Comparison of ENCODE assay signal across 20 mouse cellular contexts in the genomic region with DNA sequence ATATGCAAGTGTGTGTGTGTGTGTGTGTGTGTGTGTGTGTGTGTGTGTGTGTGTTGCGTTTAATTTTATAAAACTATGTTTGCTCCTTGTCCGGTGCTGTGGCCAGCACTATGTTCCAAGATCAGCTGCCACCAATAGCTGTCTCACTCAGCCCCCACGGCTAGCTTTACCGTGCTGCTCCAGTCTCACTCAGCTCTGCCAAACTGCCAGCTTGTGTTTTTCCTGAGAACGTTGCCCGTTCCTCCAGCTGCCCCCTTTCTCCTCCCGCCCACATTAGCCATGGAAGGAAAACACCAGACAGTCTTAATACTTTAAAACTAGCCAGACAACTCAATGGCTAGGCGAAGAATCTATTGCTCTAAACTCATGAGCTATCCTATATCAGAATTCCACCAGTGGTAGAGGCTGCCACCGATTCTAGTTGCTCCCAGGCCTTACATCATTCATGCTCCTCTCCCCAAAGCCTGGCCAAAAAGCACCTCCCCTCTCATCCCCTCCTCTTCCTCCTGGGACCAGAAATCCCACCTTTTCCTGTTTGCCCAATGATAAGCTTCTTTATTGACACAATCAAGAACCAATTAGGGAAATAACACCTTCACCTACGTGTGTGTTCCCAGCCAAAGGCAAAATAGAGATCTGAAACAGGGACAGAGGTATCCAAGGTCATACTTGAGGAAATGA. TPM values are rescaled to one million over a fixed set of nuclear protein-coding genes. Genes with fewer than 3 reads are reported as not detected.
DNase-seq lines count a peak whose midpoint lies in the region; ATAC-seq and TF ChIP-seq lines count a peak whose summit lies in the region.
"Had no signal": no experiment of that assay in that cellular context is flagged by ENCODE, and none has a peak within 500 bp of the region (broad histone marks: within the 10 kb centered on the region; RNA-seq: fewer than 3 reads in every experiment).

No protein-coding gene starts in this region.

- H3K9me3 ChIP-seq in hindbrain, embryonic 16.5 days (ENCODE audit: control insufficient read depth, low read length), result no peaks in the 10 kb centered on the region
- H3K9me3 ChIP-seq: hindbrain, embryonic 15.5 days; kidney, embryonic 15.5 days; limb, embryonic 12.5 days had no signal

- H3K4me1 ChIP-seq in hindbrain, embryonic 16.5 days (ENCODE audit: control insufficient read depth, insufficient read depth, low read depth, low read length), result no peaks in the 10 kb centered on the region
- H3K4me1 ChIP-seq: hindbrain, embryonic 15.5 days; kidney, embryonic 15.5 days; limb, embryonic 12.5 days; megakaryocyte, embryonic 14.5 days had no signal

- ATAC-seq in frontal cortex, adult (ENCODE audit: low TSS enrichment), result peak; percentile 97
- no peak for ATAC-seq in hindbrain, embryonic 16.5 days

- no peak overlapping the region for H3K4me2 ChIP-seq in hindbrain, embryonic 16.5 days (ENCODE audit: low read length)
- H3K4me2 ChIP-seq: hindbrain, embryonic 15.5 days; kidney, embryonic 15.5 days; limb, embryonic 12.5 days had no signal

- H3K27ac ChIP-seq in layer of hippocampus, adult 2 months, result no peak overlapping the region
- no peak overlapping the region for H3K27ac ChIP-seq in hindbrain, embryonic 16.5 days (ENCODE audit: low read depth, low read length)
- H3K27ac ChIP-seq: hindbrain, embryonic 15.5 days; kidney, embryonic 15.5 days; limb, embryonic 12.5 days had no signal

- intact Hi-C loops in left cerebral cortex, postnatal 10 days (cut with DNase I), result no loop called here

- WGBS in hindbrain, embryonic 16.5 days, result 90% methylated on average over 9 of the region's 10 CpGs

- H3K36me3 ChIP-seq in hindbrain, embryonic 16.5 days (ENCODE audit: control insufficient read depth, insufficient read depth, low read length), result no peaks in the 10 kb centered on the region
- H3K36me3 ChIP-seq: G1E; hindbrain, embryonic 15.5 days; kidney, embryonic 15.5 days; limb, embryonic 12.5 days had no signal

- no peak overlapping the region for H3K9ac ChIP-seq in hindbrain, embryonic 16.5 days (ENCODE audit: low read depth, low read length)
- H3K9ac ChIP-seq: hindbrain, embryonic 15.5 days; kidney, embryonic 15.5 days; limb, embryonic 12.5 days had no signal

- no peaks in the 10 kb centered on the region for H3K27me3 ChIP-seq in hindbrain, embryonic 16.5 days (replicated peaks; ENCODE audit: control insufficient read depth, insufficient read depth, low read length)
- H3K27me3 ChIP-seq: hindbrain, embryonic 15.5 days; kidney, embryonic 15.5 days; limb, embryonic 12.5 days had no signal

- no peak for DNase-seq in frontal cortex, postnatal 25 days (ENCODE audit: low spot score in 2 of 2)
- peak; percentile 40 to 73 for DNase-seq in layer of hippocampus, adult 2 months (ENCODE audit: low spot score in 2 of 2)
- DNase-seq in left cerebral cortex, postnatal 10 days (ENCODE audit: extremely low spot score in 1 of 2, low spot score in 2 of 2), result peak; percentile 47 to 57
- peak; percentile 11 for DNase-seq in right cerebral cortex, postnatal 4 days
- DNase-seq in thymus, postnatal 14 days, result no peak
- DNase-seq in urinary bladder, postnatal 25 days (ENCODE audit: low spot score), result no peak
- DNase-seq: cerebellum, adult 18-20 months; gastrocnemius, postnatal 25 days; lung, adult 18-20 months had no signal

- no peak for TF ChIP-seq CTCF in layer of hippocampus, adult 2 months (conservative IDR thresholded peaks at IDR 0.05)

- H3K4me3 ChIP-seq in layer of hippocampus, adult 2 months, result no peak overlapping the region
- no peak overlapping the region for H3K4me3 ChIP-seq in hindbrain, embryonic 16.5 days (ENCODE audit: low read length)
- H3K4me3 ChIP-seq: hindbrain, embryonic 15.5 days; kidney, embryonic 15.5 days; limb, embryonic 12.5 days; megakaryocyte, embryonic 14.5 days had no signal

RNA-seq across cellular contexts. Expression of gene Bpifb9a, which starts 14.2 kb away (rescaled TPM):
- total RNA-seq in layer of hippocampus, adult 2 months (2021), result not detected
- total RNA-seq in left cerebral cortex, postnatal 10 days (2021), result not detected
- polyA plus RNA-seq in hindbrain, embryonic 16.5 days (2015; fragmentation: Nextera tagmentation; extraction: Ambion mirVana), result not detected in 2 replicates
- total RNA-seq: adrenal gland, postnatal 4 days; gastrocnemius, postnatal 25 days had no signal
- polyA plus RNA-seq: C2C12; G1E; heart, embryonic 14.5 days; hindbrain, embryonic 15.5 days; kidney, embryonic 15.5 days; limb, embryonic 12.5 days; spleen, adult 2 months had no signal

RNA-seq across cellular contexts. Expression of gene Bpifb5, which starts 20.0 kb away (rescaled TPM):
- not detected for total RNA-seq in layer of hippocampus, adult 2 months (2021)
- total RNA-seq in left cerebral cortex, postnatal 10 days (2021), result under 1 TPM in 1 of 2 experiments, not detected in 1; 0.21 TPM
- 0.37 and 0.43 TPM in 2 replicates for polyA plus RNA-seq in hindbrain, embryonic 16.5 days (2015; fragmentation: Nextera tagmentation; extraction: Ambion mirVana)
- total RNA-seq: adrenal gland, postnatal 4 days; gastrocnemius, postnatal 25 days had no signal
- polyA plus RNA-seq: C2C12; G1E; limb, embryonic 12.5 days had no signal

RNA-seq across cellular contexts. Expression of gene Bpifb1, which starts 52.9 kb away (rescaled TPM):
- total RNA-seq in layer of hippocampus, adult 2 months (2021), result under 1 TPM in 1 of 2 experiments, not detected in 1; 0.22 TPM
- total RNA-seq in left cerebral cortex, postnatal 10 days (2021), result under 1 TPM; 0.28 to 0.41 TPM
- polyA plus RNA-seq in hindbrain, embryonic 16.5 days (2015; fragmentation: Nextera tagmentation; extraction: Ambion mirVana), result 0.25 and 0.34 TPM in 2 replicates
- total RNA-seq: gastrocnemius, postnatal 25 days had no signal
- polyA plus RNA-seq: C2C12; G1E; limb, embryonic 12.5 days; spleen, adult 2 months had no signal

Comparison
In these comparisons a context has a peak if more than half of its experiments do, and no peak if none do; other contexts are left out.
1. DNase-seq: peak in layer of hippocampus, adult 2 months (2 of 2), left cerebral cortex, postnatal 10 days (2 of 2) and right cerebral cortex, postnatal 4 days (single experiment); none in frontal cortex, postnatal 25 days (0 of 2), thymus, postnatal 14 days (single experiment) and urinary bladder, postnatal 25 days (single experiment).